In the genomic region with DNA sequence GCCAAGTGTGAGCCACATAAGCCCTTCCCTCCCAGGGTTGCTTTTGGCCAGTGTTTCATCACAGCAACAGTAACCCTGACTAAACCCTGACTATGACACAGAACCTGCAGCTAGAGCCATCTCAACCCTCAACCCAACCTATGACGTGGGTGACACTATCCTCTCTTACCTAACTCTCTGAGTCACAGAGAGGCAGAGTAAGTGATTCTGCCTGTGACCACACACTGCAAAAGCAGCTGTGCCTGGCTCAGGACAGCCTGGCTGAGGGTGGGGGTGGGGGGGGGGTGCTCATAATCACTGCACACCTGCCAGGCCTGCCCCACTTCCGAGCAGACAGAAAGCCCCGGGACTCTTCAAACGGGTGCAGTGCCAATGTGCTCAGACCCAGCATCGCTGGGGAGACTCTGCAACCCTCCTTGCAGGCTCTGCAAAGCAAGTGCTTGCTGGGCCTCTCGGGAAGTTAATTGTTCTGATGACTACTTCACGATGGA, we compare ENCODE assay signal across 9 mouse cellular contexts. TPM values are rescaled to one million over a fixed set of nuclear protein-coding genes. Genes with fewer than 3 reads are reported as not detected.
DNase-seq lines count a peak whose midpoint lies in the region; ATAC-seq and TF ChIP-seq lines count a peak whose summit lies in the region.
"Had no signal": no experiment of that assay in that cellular context is flagged by ENCODE, and none has a peak within 500 bp of the region (broad histone marks: within the 10 kb centered on the region; RNA-seq: fewer than 3 reads in every experiment).

No protein-coding gene starts in this region.

- H3K9ac ChIP-seq in embryonic facial prominence, embryonic 15.5 days: no peak overlapping the region
- no peak overlapping the region for H3K9ac ChIP-seq in midbrain, embryonic 14.5 days (replicated peaks; ENCODE audit: low read length)

- peak; percentile 93 for DNase-seq in 416B (ENCODE audit: low read depth)
- peak; percentile 77 for DNase-seq in CD4-positive helper T cell, adult 2 months (ENCODE audit: low read depth, low spot score)
- DNase-seq in midbrain, embryonic 14.5 days: no peak
- DNase-seq in right cerebral cortex, postnatal 10 days (ENCODE audit: low spot score in 2 of 2): no peak
- DNase-seq in spleen, postnatal 4 days (ENCODE audit: low spot score in 2 of 2): no peak
- no peak for DNase-seq in gastrocnemius, adult 2 months
- DNase-seq in urinary bladder, postnatal 36 days (ENCODE audit: low spot score in 2 of 2): no peak
- DNase-seq: kidney, postnatal 4 days had no signal

- intact Hi-C loops in gastrocnemius, adult 2 months (cut with DNase I): no loop called here

- peaks cover 57% of the 10 kb centered on the region for H3K4me1 ChIP-seq in embryonic facial prominence, embryonic 15.5 days
- H3K4me1 ChIP-seq in midbrain, embryonic 14.5 days (ENCODE audit: control insufficient read depth, insufficient read depth, low read length): peaks cover 20% of the 10 kb centered on the region

- WGBS in embryonic facial prominence, embryonic 15.5 days: 32% methylated on average over 7 of the region's 7 CpGs
- 45% methylated on average over 7 of the region's 7 CpGs for WGBS in midbrain, embryonic 14.5 days

- ATAC-seq in embryonic facial prominence, embryonic 15.5 days (ENCODE audit: insufficient number of reproducible peaks, low FRiP score, low TSS enrichment, low read depth): peak; percentile 31; the same call in 1 of the 2 replicates
- ATAC-seq in midbrain, embryonic 14.5 days (ENCODE audit: low FRiP score, low TSS enrichment): no peak

- no peak overlapping the region for H3K27ac ChIP-seq in embryonic facial prominence, embryonic 15.5 days (replicated peaks)
- 0 out of 2 replicates have a peak overlapping the region, but pooled peaks have one; percentile 32 for H3K27ac ChIP-seq in midbrain, embryonic 14.5 days (replicated peaks; ENCODE audit: low read depth, low read length)
- H3K27ac ChIP-seq in gastrocnemius, adult 2 months: no peak overlapping the region

- no peak overlapping the region for H3K4me2 ChIP-seq in embryonic facial prominence, embryonic 15.5 days (replicated peaks)
- no peak overlapping the region for H3K4me2 ChIP-seq in midbrain, embryonic 14.5 days (ENCODE audit: low read length)

- no peaks in the 10 kb centered on the region for H3K9me3 ChIP-seq in embryonic facial prominence, embryonic 15.5 days (replicated peaks)
- no peaks in the 10 kb centered on the region for H3K9me3 ChIP-seq in midbrain, embryonic 14.5 days (ENCODE audit: control insufficient read depth, low read length)

- no peaks in the 10 kb centered on the region for H3K36me3 ChIP-seq in embryonic facial prominence, embryonic 15.5 days
- H3K36me3 ChIP-seq in midbrain, embryonic 14.5 days (ENCODE audit: control insufficient read depth, insufficient read depth, low read length): no peaks in the 10 kb centered on the region

- H3K27me3 ChIP-seq in embryonic facial prominence, embryonic 15.5 days: no peaks in the 10 kb centered on the region
- no peaks in the 10 kb centered on the region for H3K27me3 ChIP-seq in midbrain, embryonic 14.5 days (ENCODE audit: control insufficient read depth, insufficient read depth, low read length)

- no peak for TF ChIP-seq CTCF in gastrocnemius, adult 2 months (IDR thresholded peaks at IDR 0.05)

- no peak overlapping the region for H3K4me3 ChIP-seq in embryonic facial prominence, embryonic 15.5 days (replicated peaks)
- no peak overlapping the region for H3K4me3 ChIP-seq in midbrain, embryonic 14.5 days (replicated peaks; ENCODE audit: low read depth, low read length)
- no peak overlapping the region for H3K4me3 ChIP-seq in gastrocnemius, adult 2 months

RNA-seq across cellular contexts. Expression of a gene that starts 42.9 kb away (rescaled TPM):
- polyA plus RNA-seq in embryonic facial prominence, embryonic 15.5 days (2015; fragmentation: Nextera tagmentation; extraction: Ambion mirVana): 60.2 and 62.4 TPM in 2 replicates
- polyA plus RNA-seq in midbrain, embryonic 14.5 days (2014; fragmentation: Nextera tagmentation; extraction: Ambion mirVana): 51.1 and 54.1 TPM in 2 replicates
- 10 to 100 TPM; 14.1 to 22.4 TPM for total RNA-seq in gastrocnemius, adult 2 months (2021)

Comparison
In these comparisons a context has a peak if more than half of its experiments do, and no peak if none do; other contexts are left out.
1. DNase-seq: peak in 416B (single experiment) and CD4-positive helper T cell, adult 2 months (single experiment); none in midbrain, embryonic 14.5 days (single experiment), right cerebral cortex, postnatal 10 days (0 of 2), spleen, postnatal 4 days (0 of 2), gastrocnemius, adult 2 months (single experiment) and urinary bladder, postnatal 36 days (0 of 2).